Mouse (Mus musculus): ENCODE results near the gene H2-M3.

DNA sequence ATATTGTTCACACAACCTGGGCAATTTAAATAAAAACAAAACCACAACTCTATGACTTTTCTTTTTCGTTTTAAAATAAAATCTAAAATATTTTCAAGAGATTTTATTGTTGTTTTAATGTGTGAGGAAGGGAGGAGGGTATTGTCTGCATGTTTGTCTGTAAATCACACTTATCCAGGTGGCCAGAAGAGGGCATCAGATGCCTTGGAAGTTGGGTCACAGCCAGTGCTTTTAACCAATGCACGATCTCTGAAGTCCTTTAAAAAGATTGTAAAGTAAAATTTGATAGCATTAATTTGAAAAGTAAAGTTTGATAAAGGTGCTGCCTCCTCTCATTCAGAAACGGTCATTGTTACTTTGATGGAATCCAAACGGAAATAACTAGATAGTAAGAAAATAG, 38.5 kb downstream of the H2-M3 start:
- no peak for TF ChIP-seq CTCF (IDR thresholded peaks at IDR 0.05; ENCODE audit: control insufficient read depth, insufficient read depth, low read length)
- TF ChIP-seq POLR2A (IDR thresholded peaks at IDR 0.05; ENCODE audit: borderline replicate concordance, control insufficient read depth, low read depth, low read length): no peak
